Mouse (Mus musculus) urinary bladder, postnatal 36 days (tissue): ENCODE measurements around the gene Pofut1.

Source experiments
- DNase-seq, 2 experiments: peaks; one replicate each; pipeline ENCODE4 v3.0.0; 2022; ENCODE audit warnings: low spot score in 2 of 2, mixed read lengths in 1 of 2

Pofut1 gene

GRCm38 (mm10) chr2:153290938-153291928 lies 49.9 kb downstream of the Pofut1 start, which contains the start of gene Kif3b:
Gene Kif3b (plus strand): TSS chr2:153291413.
- peak; percentile 85 to 90 for DNase-seq

GRCm38 (mm10) chr2:153292305-153292861 lies 51.0 kb downstream of the Pofut1 start:
- DNase-seq, result no peak

GRCm38 (mm10) chr2:153295196-153295595 lies 53.9 kb downstream of the Pofut1 start:
- no peak for DNase-seq

GRCm38 (mm10) chr2:153297771-153298170 lies 56.4 kb downstream of the Pofut1 start:
- no peak for DNase-seq

- no peak for DNase-seq
These were observed 57.1 kb downstream of the Pofut1 start for GRCm38 (mm10) chr2:153298460-153298859.

- no peak for DNase-seq
These were observed 57.5 kb downstream of the Pofut1 start for GRCm38 (mm10) chr2:153298863-153299262.

- DNase-seq, result no peak
These were observed 59.8 kb downstream of the Pofut1 start for GRCm38 (mm10) chr2:153301123-153301522.

- DNase-seq, result no peak
These were observed 63.9 kb downstream of the Pofut1 start for GRCm38 (mm10) chr2:153305240-153305639.

GRCm38 (mm10) chr2:153308586-153308985 lies 67.3 kb downstream of the Pofut1 start:
- DNase-seq, result no peak

GRCm38 (mm10) chr2:153309106-153309505 lies 67.8 kb downstream of the Pofut1 start:
- no peak for DNase-seq

- no peak for DNase-seq
These were observed 68.9 kb downstream of the Pofut1 start for GRCm38 (mm10) chr2:153310228-153310627.

GRCm38 (mm10) chr2:153312884-153313283 lies 71.6 kb downstream of the Pofut1 start:
- no peak for DNase-seq

GRCm38 (mm10) chr2:153318408-153318807 lies 77.1 kb downstream of the Pofut1 start:
- no peak for DNase-seq

- DNase-seq, result no peak
These were observed 77.8 kb downstream of the Pofut1 start for GRCm38 (mm10) chr2:153319036-153319643.
